Mouse (Mus musculus): ENCODE results near the gene Fam90a1a. TPM values are rescaled to one million over a fixed set of nuclear protein-coding genes. Genes with fewer than 3 reads are reported as not detected.
"Not testable (repeated sequence)": the region's sequence is repeated elsewhere in the genome, so short reads cannot be mapped to it uniquely, and the experiment has no call there.

Fam90a1a gene
- total RNA-seq (2022): not detected

DNA sequence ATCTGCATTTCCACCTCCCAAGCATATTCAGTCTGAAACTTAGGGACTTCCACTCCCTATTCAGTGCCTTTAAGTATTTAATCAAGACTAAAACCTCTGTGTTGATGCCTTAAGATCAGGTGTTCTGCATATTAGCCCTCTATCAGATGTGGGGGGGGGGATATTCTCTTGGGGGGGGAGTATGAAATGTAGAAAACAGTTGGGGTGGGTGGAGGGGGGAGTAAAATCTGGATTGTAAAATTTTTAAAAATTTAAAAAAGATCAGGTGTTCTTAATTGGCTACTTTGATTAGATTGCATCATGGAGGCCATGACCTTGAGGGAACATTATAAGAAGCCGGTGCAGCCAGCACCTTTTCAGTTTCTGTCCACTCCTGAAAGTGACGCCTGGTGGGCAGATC lies at the start of gene Fam90a1a:
Gene Fam90a1a (plus strand): TSS at position 301 of the 400 bp plus-strand sequence.
- DNase-seq (ENCODE audit: low spot score in 2 of 2): no peak

DNA sequence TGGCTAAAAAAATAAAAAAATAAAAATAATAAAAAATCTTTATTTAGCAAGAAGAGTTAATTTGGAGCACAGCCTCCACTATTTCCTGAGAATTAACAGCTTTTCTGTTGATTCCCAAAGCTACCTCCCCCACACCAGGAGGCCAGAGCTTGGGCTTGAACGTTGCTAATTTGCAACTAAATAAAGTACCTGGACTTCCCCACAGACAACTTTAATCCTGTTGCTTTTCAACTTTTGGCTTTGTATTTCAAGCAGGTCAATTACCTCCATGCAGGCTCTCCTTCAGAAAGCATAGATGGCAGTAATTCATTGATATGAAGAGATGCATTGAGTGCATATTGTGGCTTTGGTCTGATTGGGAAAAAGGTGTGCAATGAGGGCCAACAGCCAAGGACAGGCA lies 46.6 kb upstream of the Fam90a1a start:
- DNase-seq (ENCODE audit: low spot score in 2 of 2): no peak

DNA sequence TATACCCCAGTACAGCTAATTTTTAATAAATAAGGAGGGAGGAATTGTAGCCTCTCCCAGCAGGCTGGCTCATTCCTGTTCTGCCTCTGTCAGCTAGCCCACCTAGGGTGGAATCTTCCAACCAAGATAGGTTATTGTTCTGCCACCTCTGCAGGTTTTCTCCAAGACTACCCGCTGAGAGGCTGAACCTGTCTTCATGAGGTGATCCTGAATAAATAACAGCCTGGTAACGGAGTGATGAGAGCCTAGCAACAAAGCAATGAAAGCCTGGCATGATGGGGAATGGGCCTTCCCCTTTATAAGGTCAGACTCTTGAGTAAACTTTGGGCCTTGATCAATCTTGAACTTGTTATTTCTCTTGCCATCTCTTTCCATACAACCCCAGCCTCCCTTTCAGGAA lies 46.0 kb upstream of the Fam90a1a start:
- no peak for DNase-seq (ENCODE audit: low spot score in 2 of 2)

DNA sequence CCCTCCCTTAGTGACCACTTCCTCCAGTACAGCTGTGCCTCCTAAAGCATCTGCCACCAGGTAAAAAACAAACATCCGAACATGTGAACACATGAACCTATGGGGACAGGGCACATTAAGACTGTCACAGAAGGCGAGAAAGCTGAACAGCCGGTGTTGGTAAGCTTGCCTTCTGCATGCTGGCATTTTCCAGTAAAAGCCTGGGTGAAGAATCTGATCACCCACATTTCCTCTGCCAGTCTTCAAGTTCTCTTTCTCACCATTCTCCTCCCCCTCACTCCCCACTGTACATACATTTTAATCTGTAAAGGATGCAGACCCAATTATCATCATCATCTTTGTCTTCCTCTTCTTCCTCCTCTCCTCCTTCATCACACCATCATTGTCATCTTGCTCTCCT lies 42.9 kb upstream of the Fam90a1a start:
- DNase-seq (ENCODE audit: low spot score in 2 of 2): peak in 1 of 2 experiments; percentile 8

DNA sequence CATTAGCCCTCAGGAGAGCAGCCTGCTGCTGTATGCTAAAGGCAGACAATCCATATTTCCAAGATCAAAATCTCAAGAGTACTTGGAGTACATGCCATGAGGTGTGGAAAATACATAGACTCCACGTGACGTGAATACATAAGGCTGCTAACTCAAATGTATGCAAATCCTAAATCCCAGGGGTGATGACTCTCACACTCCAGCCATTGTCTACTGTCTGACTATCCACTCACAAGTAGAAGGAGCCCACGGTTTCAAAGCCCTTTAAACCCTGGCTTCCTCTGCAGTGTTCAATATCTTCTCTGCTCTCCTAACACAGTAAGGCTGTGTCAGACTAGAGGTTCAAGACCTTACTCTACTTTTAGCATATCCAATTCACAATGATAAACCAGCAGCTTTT lies 27.8 kb upstream of the Fam90a1a start:
- DNase-seq (ENCODE audit: low spot score in 2 of 2): not testable (repeated sequence)

DNA sequence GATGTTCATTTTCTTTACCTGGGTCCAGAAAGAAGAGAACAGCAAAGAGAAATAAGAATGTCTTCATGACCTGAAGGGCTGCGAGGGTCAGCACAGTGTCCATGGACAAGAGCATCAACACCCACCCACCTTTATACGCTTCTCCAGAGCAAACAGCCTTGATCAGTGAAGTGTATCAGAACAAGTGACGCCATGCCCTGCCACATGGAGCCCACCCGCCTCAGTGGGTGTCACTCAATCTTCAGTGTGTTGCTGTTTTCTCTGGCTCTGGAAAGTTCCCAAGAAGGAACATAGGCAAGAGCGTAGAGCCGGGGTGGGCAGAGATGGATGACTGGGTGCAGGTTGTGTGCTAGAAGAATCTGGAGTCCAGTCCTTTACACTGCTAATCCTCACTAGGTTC lies 25.9 kb upstream of the Fam90a1a start, which contains the start of gene Defb15:
Gene Defb15 (minus strand): TSS at position 101 of the 400 bp plus-strand sequence.
- DNase-seq (ENCODE audit: low spot score in 2 of 2): no peak

DNA sequence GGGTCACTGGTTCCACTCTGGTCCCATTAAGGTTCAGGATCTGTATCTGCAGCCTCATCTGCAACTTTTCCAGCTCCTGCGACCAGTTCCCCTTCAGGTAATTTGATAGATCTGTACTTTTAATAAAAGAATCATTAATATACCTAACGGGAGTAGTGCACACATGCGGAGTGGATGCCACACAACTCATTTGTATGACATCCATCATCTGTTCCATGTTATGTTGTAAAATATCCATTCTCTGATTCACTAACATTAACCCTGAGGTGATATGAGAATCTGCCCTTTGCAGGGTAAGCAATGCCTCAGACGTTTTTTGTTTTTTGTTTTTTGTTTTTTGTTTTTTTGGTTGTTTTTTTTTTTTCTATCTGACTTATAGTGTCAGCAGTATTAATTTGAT lies 20.5 kb upstream of the Fam90a1a start, which contains the start of gene Defb35:
Gene Defb35 (plus strand): TSS at position 301 of the 400 bp plus-strand sequence.
- DNase-seq (ENCODE audit: low spot score in 2 of 2): not testable (repeated sequence)

DNA sequence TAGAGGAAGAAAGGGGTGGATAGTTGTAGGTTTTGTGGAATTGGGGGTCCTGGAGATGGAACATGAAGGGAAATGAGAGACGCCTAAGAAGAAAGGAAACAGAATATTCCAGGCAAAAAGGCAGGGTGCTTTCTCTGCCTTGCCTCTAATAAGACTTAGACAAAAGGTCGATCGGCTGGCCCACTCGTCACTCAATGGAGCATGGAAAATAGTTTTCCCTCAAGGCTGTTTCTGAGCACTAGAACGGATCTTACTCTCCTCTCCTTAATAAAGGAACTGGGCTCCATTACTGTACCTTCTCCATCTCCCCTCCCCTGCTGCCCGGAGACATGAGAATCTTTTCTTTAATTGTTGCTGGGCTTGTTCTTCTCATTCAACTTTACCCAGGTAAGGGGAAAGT lies 12.1 kb upstream of the Fam90a1a start, which contains the start of gene Defb13:
Gene Defb13 (plus strand): TSS at position 301 of the 400 bp plus-strand sequence.
- no peak for DNase-seq (ENCODE audit: low spot score in 2 of 2)

DNA sequence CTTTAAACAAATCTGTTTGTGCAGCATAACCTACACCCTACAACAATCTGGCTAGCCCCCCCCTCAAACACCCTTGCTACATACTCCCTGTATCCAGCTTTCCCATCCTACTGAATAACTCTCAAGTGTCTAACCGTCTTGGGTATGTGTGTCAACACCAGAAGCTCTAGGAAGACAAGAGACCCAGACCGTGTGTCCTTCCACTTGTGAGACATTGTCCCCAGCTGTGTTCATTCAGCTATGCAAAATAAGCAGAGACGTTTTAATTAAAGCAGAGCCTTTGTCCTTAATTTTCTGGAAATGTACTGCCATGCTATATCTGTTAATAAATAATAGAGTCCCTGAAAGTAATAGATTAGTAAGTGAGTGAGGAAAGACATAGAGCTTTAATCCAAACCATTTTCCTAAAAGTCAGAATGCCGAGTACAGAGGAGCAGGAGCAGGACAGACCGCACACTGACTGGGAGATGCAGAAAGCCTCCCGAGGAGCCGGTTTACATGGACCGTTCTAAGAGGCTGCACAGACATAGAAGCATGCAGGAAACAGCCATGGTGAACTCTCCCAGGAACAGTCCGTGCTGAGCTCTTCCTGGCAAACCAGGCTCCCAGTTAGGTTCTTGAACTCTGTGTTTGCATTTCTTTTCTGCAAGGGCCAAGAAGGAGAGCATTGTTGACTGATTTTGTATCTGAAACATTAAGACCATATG lies 11.1 kb upstream of the Fam90a1a start:
- DNase-seq (ENCODE audit: low spot score in 2 of 2): no peak

DNA sequence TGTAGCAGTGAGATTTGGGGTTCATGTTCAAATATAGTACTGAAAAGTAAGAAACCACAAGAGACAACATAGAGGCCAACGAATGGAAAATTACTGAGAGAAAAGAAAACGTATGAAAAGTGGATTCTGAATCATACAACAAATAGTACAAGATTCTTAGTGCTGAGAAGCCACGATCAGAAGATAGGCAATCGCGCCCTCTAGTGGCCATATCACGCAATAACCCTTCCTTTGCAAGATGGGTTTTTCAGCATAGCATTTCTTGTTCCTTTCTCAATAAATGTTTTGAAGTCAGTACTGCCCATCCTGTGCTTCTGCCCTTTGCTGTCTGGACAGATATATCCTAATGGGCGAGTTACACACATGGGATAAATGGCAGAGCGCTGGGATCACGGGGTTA lies 3.2 kb upstream of the Fam90a1a start:
- DNase-seq (ENCODE audit: low spot score in 2 of 2): peak; percentile 8 to 34

DNA sequence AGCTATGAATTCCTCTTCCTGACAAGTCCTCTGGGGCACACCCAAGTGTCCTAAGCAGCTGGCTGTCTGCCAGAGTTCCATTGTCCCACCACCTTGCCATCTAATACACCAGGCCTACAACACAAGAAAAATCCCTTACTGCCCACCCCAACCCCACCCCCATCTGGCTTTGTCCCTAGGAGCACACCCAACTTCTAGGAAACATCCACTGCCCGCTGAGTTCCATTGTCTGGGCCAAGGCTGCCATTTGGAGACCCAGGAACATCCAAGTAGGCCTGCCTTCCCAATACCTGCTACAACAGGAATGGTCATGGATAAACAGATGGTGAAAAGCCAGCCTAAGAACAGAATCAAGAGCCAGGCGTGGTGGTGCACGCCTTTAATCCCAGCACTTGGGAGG lies 2.2 kb upstream of the Fam90a1a start:
- DNase-seq (ENCODE audit: low spot score in 2 of 2): no peak

DNA sequence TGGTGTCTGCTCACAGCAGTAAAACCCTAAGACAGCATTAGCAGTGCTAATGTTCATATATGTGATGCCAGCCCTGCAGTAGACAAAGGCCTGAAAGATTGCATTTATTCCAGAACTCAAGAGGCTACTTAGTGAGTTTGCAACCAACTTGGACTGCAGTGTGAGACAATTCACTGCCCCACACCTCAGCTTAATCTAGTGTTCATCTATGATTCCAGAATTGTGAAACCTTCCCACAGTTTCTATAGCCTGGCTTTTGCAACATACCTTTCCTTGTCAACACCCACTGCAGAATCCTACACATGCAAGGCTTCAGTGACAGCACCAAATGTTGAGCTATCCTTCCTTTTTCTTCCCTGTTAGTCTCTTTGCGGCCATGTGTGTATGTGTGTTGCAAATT lies 8.1 kb downstream of the Fam90a1a start:
- no peak for DNase-seq (ENCODE audit: low spot score in 2 of 2)

DNA sequence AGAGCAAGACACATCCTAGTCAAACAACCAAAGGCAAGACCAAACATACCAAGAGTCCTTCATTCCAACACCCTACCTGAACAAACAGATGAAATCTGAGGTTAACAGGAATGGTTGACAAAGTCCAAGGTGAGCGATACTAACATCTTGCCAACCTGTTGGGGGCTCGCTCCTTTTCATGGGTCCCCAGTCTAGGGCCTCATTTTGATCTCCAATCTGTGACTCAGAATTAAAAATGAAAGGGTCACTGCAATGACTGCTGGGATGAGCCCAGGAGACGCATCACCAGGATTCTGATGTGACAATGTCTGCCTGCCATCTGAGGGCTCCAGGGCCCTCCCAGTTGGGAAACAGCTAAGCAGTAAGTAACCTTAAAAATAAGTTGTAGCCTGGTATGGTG lies 11.0 kb downstream of the Fam90a1a start, which contains the start of gene Ccdc70:
Gene Ccdc70 (plus strand): TSS at position 301 of the 400 bp plus-strand sequence.
- DNase-seq (ENCODE audit: low spot score in 2 of 2): no peak

DNA sequence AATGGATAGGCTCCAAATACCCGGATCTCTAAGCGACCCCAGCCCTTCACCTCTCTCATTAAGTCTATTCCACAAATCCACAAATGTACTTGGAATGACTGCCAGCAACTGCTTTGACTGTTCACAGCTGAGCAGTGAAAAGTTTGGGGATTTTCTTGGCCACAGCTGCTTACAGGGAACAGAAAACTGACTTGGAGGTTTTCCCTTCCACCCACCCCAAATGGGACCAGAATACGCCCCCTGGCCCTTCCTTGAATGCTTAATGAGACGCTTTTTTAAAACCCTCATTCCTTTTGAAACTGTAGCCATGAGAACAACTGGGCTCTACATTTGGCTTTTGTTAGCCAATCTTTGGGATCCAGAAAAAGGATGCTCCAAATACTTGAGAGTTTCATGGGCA lies 19.7 kb downstream of the Fam90a1a start:
- peak in 1 of 2 experiments; percentile 51 for DNase-seq (ENCODE audit: low spot score in 2 of 2)

DNA sequence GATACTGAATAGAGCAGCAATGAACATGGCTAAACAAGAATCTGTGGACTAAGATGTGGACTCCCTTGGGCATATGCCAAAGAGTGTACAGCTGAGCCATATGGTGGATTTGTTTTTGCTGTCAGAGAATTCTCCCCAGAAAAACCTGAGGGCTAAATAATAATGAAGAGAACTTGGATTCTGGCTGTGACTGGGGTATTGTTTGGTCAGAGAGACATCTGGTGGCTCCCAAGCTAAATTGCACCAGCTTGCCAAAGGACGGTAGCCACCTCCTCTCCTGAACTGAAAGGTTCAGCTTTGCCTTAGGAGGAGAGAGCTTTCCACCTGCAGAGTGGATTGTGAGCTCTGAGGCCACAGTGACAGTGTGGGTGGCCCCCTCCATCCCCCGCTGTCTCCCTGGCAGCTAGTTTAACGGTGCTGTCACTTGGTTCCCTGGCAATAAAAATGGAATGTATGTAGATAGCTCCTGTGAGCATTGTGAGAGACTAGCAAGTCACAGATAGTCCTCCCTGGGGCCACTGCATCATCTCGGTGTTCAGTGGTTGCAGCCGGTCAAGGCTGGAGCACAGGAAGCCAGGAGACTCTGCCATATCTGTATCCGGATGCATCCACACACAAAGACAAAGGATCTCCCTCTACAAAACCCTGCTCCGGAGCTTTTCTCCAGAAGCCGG lies 23.3 kb downstream of the Fam90a1a start:
- peak in 1 of 2 experiments; percentile 23 for DNase-seq (ENCODE audit: low spot score in 2 of 2)

DNA sequence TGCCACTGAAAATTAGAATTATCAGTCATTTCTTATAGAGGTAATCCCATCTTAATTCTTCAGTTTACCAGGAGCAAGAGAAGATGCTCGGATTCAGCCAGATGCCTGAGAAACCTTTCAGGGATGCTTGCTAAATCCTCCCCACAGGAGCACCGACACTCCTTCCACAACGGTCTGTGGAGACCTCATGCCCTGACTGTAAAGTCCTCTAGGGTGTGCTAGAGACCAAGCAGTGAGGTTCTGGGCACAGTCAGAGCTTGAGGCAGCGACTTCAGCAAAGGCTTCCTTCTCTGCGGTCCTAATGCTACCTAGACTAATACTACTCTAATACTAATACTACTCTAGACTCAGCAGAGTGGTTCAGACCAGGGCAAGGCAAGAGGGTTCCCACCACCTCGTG lies 33.7 kb downstream of the Fam90a1a start:
- peak; percentile 19 to 21 for DNase-seq (ENCODE audit: low spot score in 2 of 2)

DNA sequence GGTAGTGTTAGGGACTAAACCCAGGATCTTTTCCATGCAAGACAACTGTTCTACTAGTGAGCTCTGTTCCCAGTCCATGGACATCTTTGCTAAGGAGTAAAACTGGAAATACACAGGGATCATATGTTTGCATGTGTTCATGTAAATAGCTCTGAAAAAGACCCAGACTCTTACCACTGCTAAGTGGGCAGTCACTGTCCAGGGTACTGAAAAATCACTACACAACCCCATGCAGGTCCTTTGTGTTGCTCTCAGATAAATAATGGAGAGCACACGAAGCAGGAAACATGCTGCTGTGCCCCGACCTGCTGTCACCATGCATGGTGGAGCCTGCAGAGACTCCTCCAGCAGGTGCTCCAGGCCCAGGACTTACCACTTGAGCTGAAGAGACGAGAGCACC lies 36.7 kb downstream of the Fam90a1a start:
- no peak for DNase-seq (ENCODE audit: low spot score in 2 of 2)

DNA sequence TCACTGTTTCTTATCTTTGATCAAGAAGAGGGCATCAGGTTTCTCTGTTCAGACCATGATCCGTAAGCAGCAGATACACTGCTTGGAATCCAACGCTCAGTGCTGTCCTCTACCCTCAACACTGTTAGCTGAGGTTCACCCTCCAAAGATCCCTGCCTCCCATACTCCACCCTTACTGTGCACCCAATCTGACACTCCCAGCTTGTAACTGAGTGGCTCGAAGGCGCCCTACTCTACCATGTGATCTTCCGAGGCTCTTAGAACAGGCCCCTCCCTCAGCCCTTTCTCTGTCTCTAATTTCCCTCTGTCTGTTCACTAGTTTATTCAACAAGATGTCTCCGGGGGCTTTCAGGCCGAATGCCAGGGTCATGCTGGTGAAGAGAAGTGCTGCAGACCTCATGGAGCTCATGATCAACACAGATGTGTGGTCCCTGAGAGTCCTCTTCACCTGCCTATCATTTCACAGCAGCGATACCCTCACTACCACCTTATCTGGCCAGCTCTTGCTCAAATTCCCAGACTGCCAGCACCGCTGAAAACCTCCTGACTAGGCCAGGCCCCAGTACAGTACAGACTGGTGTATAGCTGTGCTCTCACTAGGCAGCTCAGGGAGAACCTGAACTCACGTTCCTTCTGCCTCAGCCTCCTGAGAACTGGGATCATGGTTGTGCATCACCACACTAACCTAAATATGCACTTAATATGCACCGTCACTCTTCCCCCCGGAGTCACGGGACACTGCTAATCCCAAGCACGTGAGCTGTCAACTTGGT lies 46.4 kb downstream of the Fam90a1a start:
- no peak for DNase-seq (ENCODE audit: low spot score in 2 of 2)

DNA sequence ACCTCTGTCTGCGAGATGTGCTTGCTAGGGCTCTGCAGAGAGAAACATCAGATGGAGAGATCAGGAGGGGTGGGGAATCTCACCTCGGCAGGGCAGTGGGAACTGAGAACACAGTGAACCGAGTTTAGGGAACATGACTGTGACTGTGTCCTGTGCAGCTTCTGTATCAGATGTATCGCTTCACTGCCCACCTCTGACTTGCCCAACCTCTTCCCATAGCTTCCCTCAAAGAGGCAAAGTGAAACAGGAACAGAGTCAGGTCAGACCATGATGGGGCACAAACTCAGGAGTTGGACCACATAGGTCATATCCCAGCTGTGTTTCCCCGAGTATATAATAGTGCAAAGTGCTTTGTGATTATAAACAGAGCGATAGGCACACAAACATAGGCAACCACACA lies 47.9 kb downstream of the Fam90a1a start:
- DNase-seq (ENCODE audit: low spot score in 2 of 2): no peak

DNA sequence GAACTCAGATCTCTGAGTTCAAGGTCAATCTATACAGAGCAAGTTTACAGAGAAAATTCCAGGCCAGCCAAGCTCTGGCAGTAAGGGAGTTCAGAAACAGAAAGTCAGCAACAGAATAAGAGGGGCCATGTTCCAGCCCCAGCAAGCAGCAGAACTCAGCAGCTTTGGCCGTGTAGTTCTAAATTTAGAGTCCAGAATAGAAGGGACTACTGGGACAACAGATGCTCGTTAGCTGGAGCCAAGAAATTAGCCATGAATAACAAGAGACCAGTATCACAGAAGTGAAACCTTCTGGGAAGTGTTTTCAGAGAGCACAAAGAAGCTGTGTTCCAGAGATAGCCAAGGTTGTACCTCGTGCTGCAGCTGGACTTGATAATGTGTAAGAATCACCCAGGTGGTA lies 50.9 kb downstream of the Fam90a1a start:
- DNase-seq (ENCODE audit: low spot score in 2 of 2): no peak

DNA sequence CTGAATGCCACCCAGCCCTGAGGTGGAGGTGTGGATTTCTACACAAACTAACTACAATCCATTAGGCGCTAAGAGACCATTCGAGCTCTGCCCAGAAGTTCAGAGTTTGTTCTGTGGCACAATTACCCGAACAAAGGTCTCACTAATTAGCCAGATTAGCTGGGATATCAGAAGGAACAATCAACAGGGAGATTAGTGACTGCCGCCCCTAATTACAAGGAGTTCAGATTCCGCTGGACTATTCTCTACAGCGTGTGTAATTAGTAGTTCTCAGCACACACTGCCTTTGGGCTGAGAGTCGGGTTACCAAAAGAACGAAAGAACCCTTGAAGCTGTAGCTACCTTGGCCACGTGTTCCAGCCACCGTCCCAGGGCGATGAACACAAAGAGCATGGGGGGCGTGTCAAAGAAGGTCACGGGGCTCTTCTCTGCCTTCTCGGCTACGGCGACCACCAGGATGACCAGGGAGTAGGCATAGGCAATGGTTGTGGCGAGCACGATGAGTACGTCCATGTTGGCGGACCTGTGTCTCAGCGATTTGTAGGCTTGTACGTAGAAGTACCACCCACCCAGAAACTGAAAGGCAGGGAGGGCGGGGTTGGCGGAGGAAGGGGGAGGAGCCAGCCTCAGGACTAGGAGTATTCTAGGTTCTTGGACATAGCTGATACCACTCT lies 54.7 kb downstream of the Fam90a1a start:
- no peak for DNase-seq (ENCODE audit: low spot score in 2 of 2)

Measured in left cerebral cortex, adult 8-10 months (tissue).